Mouse (Mus musculus) embryonic fibroblast, embryonic 13.5 days (primary cell): Measurements from ENCODE around the gene Lrrc14b.

Experiments used
- CTCF ChIP-seq: IDR thresholded peaks from 2 replicates; pipeline ENCODE4 v1.5.1; 2011; ENCODE audit warnings: mild to moderate bottlenecking, control low read depth, low read length, moderate library complexity, borderline replicate concordance; ENCODE audit not compliant: insufficient read depth
- POLR2A ChIP-seq: IDR thresholded peaks from 2 replicates; pipeline ENCODE4 v1.6.1; 2011; ENCODE audit warnings: low read depth, mild to moderate bottlenecking, control low read depth, low read length, moderate library complexity

- TF ChIP-seq CTCF = no peak
- no peak for TF ChIP-seq POLR2A
Measured at GRCm38 (mm10) chr13:74350435-74350906, 13.3 kb downstream of the Lrrc14b start.
